Mouse (Mus musculus) embryonic facial prominence, embryonic 15.5 days (tissue): ENCODE data around the gene Adam19. TPM values are rescaled to one million over a fixed set of nuclear protein-coding genes. Genes with fewer than 3 reads are reported as not detected.
"Not testable (repeated sequence)": the region's sequence is repeated elsewhere in the genome, so short reads cannot be mapped to it uniquely, and the experiment has no call there.

Experiments
- ATAC-seq: fragments of 200-750 bp; cut with Nextera tagmentation; 2 replicates; pipeline ENCODE4 v1.8.0; 2017; ENCODE audit warnings: low read depth, moderate TSS enrichment; ENCODE audit not compliant: insufficient number of reproducible peaks, low FRiP score, low TSS enrichment
- H3K27ac ChIP-seq: fragments of 300-500 bp; sonication (generic); replicated peaks from 2 replicates; pipeline ENCODE4 v1.5.1; 2015; ENCODE audit warnings: mild to moderate bottlenecking, inconsistent platforms
- H3K27me3 ChIP-seq: fragments of 300-500 bp; sonication (generic); 2 replicates; pipeline ENCODE4 v1.6.1; 2015; ENCODE audit warnings: inconsistent platforms
- H3K36me3 ChIP-seq: fragments of 300-500 bp; sonication (generic); 2 replicates; pipeline ENCODE4 v1.6.1; 2015; ENCODE audit warnings: mild to moderate bottlenecking, inconsistent platforms
- H3K4me1 ChIP-seq: fragments of 300-500 bp; sonication (generic); 2 replicates; pipeline ENCODE4 v1.6.1; 2015; ENCODE audit warnings: inconsistent platforms
- H3K4me2 ChIP-seq: fragments of 300-500 bp; sonication (generic); replicated peaks from 2 replicates; pipeline ENCODE4 v1.6.1; 2015; ENCODE audit warnings: mild to moderate bottlenecking, inconsistent platforms
- H3K4me3 ChIP-seq: fragments of 300-500 bp; sonication (generic); replicated peaks from 2 replicates; pipeline ENCODE4 v1.5.1; 2015; ENCODE audit warnings: mild to moderate bottlenecking, inconsistent platforms
- H3K9ac ChIP-seq: fragments of 300-500 bp; sonication (generic); 2 replicates; pipeline ENCODE4 v1.6.1; 2015; ENCODE audit warnings: inconsistent platforms
- H3K9me3 ChIP-seq: fragments of 300-500 bp; sonication (generic); replicated peaks from 2 replicates; pipeline ENCODE4 v1.6.1; 2016; ENCODE audit warnings: inconsistent platforms
- WGBS: fragments of 180-500 bp; shearing (Covaris S2); methylation state at CpG from one replicate; pipeline ENCODE4 v1.1.7; 2015; 5-methylcytosine and 5-hydroxymethylcytosine counted together
- polyA plus RNA-seq: library from polyadenylated mRNA; unstranded; fragments of >200 nt; fragmentation: Nextera tagmentation; extraction: Ambion mirVana; gene quantifications from 2 replicates; pipeline ENCODE4 v1.2.1, GENCODE M21; 2015

Gene Adam19
- polyA plus RNA-seq, 1 experiment from 2014 or later, result 13.4 TPM

DNA sequence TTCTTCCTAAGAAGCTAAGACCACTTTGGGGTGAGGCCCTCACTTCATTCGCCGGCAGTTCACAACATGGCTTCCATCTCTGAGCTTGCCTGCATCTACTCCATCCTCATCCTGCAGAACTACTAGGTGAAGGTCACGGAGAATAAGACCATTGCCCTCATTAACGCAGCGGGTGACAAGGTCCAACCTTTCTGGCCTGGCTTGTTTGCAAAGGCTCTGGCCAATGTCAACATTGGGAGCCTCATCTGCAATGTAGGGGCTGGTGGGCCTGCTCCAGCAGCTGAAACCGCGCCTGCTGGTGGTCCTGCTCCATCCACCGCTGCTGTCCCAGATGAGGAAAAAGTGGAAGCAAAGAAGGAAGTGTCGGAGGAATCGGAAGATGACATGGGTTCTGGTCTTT, 19.4 kb upstream of the Adam19 start:
- no peaks in the 10 kb centered on the region for H3K4me1 ChIP-seq
- H3K9me3 ChIP-seq, result no peaks in the 10 kb centered on the region
- H3K36me3 ChIP-seq, result no peaks in the 10 kb centered on the region
- no peak overlapping the region for H3K27ac ChIP-seq
- ATAC-seq, result no peak
- 95% methylated on average over 10 of the region's 10 CpGs for WGBS
- no peak overlapping the region for H3K4me2 ChIP-seq
- H3K4me3 ChIP-seq, result no peak overlapping the region
- no peaks in the 10 kb centered on the region for H3K27me3 ChIP-seq
- no peak overlapping the region for H3K9ac ChIP-seq

DNA sequence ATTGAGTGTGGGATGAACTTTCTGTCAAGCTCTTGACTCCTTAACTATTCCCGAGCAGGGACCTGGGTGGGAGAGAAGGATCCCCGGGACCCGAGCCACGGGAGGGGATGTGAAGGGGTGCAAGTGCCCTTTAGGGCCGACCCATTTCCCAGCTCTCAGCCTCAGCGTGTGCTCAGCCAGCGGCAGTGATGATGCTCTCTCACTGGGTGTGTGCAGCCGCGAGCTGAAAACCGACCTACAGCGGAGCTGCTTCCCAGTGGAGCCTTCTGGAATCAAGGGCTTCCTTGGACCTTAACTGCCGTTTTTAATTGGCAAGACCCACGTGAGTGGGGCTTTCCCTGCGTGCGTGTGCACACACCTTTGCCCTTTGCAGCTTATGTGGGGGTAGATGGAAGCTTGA, 16.9 kb upstream of the Adam19 start:
- Histone ChIP-seq H3K9ac (no peak overlapping the region), H3K4me1 (no peaks in the 10 kb centered on the region), H3K27ac (no peak overlapping the region), H3K4me3 (no peak overlapping the region), H3K36me3 (no peaks in the 10 kb centered on the region), H3K27me3 (no peaks in the 10 kb centered on the region), H3K9me3 (no peaks in the 10 kb centered on the region), H3K4me2 (no peak overlapping the region)
- WGBS, result 74% methylated on average over 15 of the region's 15 CpGs
- no peak for ATAC-seq

DNA sequence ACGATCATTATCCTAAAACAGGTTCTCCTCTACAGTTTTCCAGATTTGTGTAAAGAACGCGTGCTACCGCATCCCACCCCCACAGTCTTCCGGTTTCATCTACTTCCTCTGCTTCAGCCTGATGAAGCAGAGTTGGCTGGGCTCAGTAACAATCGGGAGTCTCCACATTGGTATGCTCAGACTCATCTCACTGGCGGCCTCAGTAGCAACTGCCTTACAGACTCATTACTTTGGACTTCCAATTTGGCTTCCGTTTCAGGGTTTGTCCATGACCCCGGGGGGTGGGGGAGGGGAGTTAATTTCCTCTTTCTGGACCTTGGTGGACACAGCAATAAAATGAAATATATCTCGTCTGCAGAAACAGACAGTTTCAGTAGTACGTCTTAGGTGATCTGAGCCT, 16.5 kb upstream of the Adam19 start:
- Histone ChIP-seq H3K4me2 (no peak overlapping the region), H3K36me3 (no peaks in the 10 kb centered on the region), H3K9me3 (no peaks in the 10 kb centered on the region), H3K4me3 (no peak overlapping the region), H3K27ac (no peak overlapping the region), H3K9ac (no peak overlapping the region), H3K27me3 (no peaks in the 10 kb centered on the region), H3K4me1 (no peaks in the 10 kb centered on the region)
- ATAC-seq, result no peak
- WGBS, result 40% methylated on average over 11 of the region's 11 CpGs

DNA sequence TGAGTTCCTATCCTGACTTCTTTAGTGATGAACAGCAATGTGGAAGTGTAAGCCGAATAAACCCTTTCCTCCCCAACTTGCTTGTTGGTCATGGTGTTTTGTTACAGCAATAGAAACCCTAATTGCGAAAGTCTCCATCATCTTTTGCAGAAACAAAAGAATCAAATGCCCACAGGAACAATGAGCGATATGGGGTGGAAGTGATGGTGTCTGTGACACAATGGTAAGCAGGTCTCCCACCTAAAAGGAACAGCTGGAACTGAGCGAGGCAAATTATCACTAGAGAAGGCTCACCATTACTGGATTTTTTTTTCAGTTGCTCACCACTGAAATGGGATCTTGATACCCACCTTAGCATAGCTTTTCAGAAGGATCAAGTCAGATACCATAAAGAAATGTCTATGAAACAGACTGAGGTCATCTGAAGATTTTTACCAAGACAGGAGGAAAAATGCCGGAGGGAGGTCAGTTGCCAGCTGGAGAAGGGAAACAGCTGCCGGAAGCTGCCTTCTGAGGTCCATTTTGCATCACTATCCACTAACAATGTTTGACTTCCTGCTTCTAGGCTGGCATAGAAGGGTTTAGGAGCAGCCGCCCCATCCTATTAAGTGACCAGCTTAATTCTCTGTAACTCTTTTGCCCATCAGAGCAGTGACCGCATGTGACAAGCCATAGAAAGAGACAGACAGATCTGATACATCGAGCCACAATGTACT, 14.8 kb upstream of the Adam19 start:
- H3K9ac ChIP-seq, result no peak overlapping the region
- no peak overlapping the region for H3K27ac ChIP-seq
- no peak overlapping the region for H3K4me2 ChIP-seq
- H3K27me3 ChIP-seq, result no peaks in the 10 kb centered on the region
- no peak overlapping the region for H3K4me3 ChIP-seq
- no peaks in the 10 kb centered on the region for H3K4me1 ChIP-seq
- ATAC-seq, result no peak
- no peaks in the 10 kb centered on the region for H3K36me3 ChIP-seq
- H3K9me3 ChIP-seq, result no peaks in the 10 kb centered on the region
- 79% methylated on average over 9 of the region's 9 CpGs for WGBS

DNA sequence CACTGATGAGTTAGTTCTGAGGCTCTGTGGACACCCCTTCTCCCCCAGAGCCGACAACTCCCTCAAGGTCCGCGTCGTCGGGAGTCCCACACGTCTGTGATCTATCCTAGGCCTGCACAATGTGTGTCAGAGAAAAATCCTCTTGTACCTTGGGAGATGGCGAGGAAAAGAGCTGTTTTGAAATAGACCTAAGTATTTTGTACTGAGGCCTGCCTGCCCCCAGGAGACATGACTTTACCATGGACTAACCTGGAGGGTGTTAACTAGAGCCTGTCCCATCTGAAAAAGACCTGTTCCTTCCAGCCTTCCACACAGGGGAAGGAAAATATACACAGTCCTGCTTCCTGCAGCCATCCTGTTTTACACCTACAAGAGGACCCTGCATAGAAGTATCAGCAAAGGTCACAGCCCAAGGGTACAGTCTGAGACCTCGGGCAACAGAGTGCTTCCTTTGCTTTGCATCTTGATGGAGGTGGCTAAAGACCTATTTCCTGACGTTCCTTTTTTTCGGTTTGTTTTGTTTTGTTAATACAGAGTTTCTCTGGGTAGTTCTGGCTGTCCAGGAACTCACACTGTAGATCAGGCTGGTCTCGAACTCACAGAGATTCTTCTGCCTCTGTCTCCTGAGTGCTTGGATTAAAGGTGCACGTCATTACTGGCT, 14.1 kb upstream of the Adam19 start:
- Histone ChIP-seq H3K9ac (no peak overlapping the region), H3K36me3 (no peaks in the 10 kb centered on the region), H3K4me1 (no peaks in the 10 kb centered on the region), H3K27me3 (no peaks in the 10 kb centered on the region), H3K9me3 (no peaks in the 10 kb centered on the region), H3K4me2 (no peak overlapping the region), H3K27ac (no peak overlapping the region), H3K4me3 (no peak overlapping the region)
- ATAC-seq, result no peak
- WGBS, result 72% methylated on average over 12 of the region's 12 CpGs

DNA sequence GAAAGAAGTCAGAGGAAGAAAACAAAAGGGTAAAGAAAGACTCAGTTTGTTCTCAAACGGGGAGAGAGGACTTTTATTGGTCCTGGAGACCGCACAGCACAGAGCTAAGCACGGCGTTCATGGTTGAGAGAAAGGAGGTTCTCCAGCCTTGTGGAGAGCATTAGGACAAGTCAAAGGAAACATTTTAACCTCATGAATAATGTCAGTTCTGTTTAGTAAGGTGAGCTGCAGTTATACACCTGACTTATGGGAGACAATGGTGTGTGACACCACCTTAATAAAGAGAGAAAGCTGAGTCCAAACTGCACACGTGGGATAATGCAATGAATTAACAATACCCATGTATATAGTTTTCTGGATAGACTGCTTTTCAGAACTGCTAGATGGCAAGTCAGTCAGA, 11.0 kb upstream of the Adam19 start:
- H3K9me3 ChIP-seq, result no peaks in the 10 kb centered on the region
- no peak overlapping the region for H3K27ac ChIP-seq
- H3K36me3 ChIP-seq, result no peaks in the 10 kb centered on the region
- H3K4me2 ChIP-seq, result no peak overlapping the region
- no peak for ATAC-seq
- H3K27me3 ChIP-seq, result no peaks in the 10 kb centered on the region
- 83% methylated on average over 5 of the region's 5 CpGs for WGBS
- no peak overlapping the region for H3K9ac ChIP-seq
- no peak overlapping the region for H3K4me3 ChIP-seq
- H3K4me1 ChIP-seq, result no peaks in the 10 kb centered on the region

DNA sequence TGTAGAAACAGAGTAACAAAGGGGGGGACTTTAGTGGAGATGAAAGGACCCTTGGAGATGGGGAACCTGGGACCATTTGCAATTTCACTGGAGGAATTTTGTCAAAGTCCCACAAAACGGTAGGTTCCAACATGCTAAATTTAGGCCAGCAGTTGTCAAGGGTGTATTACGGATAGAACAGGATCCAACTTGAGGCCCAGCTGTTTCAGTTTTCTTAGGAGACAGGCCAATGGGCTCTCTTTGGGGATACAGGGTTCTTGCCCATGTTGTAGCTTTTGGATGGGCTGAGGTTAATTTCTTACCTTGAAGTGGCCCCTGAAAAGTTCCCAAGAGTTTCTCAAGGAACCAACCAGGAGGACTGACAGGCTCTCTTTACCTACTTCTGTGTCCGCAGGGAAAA, 8.5 kb upstream of the Adam19 start:
- Histone ChIP-seq H3K4me3 (no peak overlapping the region), H3K9me3 (no peaks in the 10 kb centered on the region), H3K9ac (no peak overlapping the region), H3K4me1 (no peaks in the 10 kb centered on the region), H3K27me3 (no peaks in the 10 kb centered on the region), H3K36me3 (no peaks in the 10 kb centered on the region), H3K27ac (no peak overlapping the region), H3K4me2 (no peak overlapping the region)
- no peak for ATAC-seq
- WGBS, result 77% methylated on average over 3 of the region's 3 CpGs

DNA sequence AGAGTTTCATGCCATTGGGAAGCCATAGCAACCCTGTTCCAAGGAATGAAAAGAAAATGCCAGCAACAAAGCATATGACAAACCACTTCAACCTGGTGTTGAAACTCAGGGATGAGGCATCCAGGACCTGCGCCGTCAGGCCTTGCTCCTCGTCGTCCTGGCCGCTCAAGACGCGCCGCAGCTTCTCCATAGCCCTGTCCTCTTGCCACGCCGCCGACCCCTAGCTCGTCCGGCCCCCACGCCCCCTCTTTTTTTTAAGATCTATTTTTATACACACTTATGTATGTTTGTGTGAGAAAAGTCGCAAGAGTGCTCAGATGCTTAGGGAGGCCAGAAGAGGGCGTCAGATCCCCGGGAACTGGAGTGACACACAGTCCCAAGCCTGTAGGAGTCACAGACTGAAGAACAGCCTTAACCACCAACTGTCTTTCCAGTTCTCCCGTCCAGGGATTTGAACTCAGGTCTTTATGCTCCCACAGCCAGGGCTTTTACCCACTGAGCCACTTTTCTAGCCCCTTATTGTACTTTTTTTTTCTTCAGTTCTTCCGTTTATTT, 3.6 kb upstream of the Adam19 start, which contains the start of gene Gm12166:
Gene Gm12166 (minus strand): TSS at position 217 of the 555 bp plus-strand sequence.
- WGBS, result 35% methylated on average over 19 of the region's 19 CpGs
- not testable (repeated sequence) for H3K27me3 ChIP-seq, H3K9ac ChIP-seq, H3K4me1 ChIP-seq, H3K4me2 ChIP-seq, H3K9me3 ChIP-seq, H3K4me3 ChIP-seq, H3K36me3 ChIP-seq, ATAC-seq, H3K27ac ChIP-seq

DNA sequence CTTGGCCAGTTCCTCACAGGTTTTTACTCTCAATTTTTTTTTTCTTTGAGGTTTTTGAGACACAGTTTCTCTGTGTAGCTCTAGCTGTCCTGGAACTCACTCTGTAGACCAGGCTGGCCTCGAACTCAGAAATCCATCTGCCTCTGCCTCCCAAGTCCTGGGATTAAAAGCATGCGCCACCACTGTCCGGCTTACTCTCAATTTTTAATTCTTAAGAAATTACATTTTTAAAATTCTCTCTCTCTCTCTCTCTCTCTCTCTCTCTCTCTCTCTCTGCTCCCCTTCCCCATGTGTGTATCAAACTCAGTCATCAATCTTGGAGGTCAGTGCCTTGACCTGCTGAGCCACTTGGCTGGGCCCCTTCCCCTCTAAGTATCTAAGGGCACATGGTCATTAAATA, 2.3 kb upstream of the Adam19 start:
- H3K36me3 ChIP-seq, H3K27me3 ChIP-seq, H3K9ac ChIP-seq, H3K9me3 ChIP-seq, H3K27ac ChIP-seq, H3K4me2 ChIP-seq, H3K4me3 ChIP-seq, ATAC-seq: not testable (repeated sequence)
- H3K4me1 ChIP-seq, result peaks cover 12% of the 10 kb centered on the region
- 86% methylated on average over 3 of the region's 3 CpGs for WGBS

DNA sequence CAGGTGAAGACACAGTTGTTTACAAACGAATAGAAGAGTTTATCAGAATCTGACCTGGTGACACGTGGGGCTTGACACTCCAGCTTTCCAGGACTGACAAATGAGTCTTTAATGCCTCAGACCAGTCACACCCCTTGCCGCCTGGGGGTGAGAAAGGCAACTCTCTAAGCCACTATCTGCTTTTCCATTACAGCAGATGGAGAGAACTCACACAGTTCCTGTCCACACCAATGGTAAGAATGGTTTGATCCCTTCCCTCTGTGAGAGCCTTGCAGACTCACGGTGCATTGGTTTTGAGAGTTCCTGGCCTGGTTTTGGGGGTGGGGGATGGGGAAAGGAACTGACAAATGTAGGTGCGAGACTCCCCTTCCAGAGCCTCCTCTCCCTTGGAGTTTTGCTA, 1.5 kb upstream of the Adam19 start:
- no peak overlapping the region for H3K9ac ChIP-seq
- no peaks in the 10 kb centered on the region for H3K36me3 ChIP-seq
- H3K4me1 ChIP-seq, result peaks cover 12% of the 10 kb centered on the region
- WGBS, result 58% methylated on average over 5 of the region's 5 CpGs
- no peaks in the 10 kb centered on the region for H3K9me3 ChIP-seq
- no peak overlapping the region for H3K4me3 ChIP-seq
- no peak overlapping the region for H3K27ac ChIP-seq
- H3K27me3 ChIP-seq, result no peaks in the 10 kb centered on the region
- H3K4me2 ChIP-seq, result no peak overlapping the region
- ATAC-seq, result no peak

DNA sequence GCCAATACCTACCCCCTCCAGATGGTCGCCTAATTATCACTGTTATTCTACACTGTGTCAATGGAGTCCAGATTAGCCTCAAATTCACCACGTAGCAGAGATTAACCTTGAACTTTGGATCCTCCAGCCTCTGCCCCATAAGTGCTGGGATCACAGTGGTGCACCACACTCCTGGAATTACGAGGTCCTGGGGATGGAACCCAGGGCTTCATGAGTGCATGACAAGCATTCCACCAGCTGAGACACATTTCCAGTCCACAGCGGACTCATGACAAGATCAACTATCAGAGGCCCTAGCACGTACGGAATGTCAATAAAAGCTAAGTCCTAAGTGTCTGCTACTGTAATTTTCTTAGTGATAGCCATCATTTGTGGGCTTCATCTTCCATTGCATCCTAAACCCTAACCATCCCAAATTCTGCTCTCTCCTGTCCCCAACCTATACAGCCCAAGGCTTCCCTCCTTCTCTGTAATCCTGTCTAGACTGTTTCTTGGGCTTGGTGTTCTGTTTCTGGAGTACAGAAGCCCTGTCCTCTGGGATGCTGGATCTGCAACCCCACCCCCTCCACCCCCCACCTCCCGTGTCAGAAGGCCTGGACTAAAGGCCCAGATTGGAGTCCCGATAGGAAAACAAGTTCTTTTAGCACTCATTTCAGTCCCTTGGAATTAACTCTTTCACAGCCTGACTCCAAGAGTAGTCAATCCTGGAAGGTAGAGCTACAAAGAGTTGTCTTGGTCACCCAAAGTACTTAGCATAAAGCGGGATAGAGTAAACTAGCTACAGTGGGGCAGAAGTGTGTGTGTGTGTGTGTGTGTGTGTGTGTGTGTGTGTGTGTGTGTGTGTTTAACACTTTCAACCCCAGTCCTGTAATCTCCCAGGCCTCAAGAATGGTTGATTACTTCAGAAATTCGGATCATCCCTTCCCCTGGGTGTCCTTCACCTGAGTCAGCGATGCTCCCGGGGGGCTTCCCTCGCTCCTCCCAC, 589 bp upstream of the Adam19 start:
- 0 out of 2 replicates have a peak, but pooled peaks have one; percentile 12 for ATAC-seq
- Histone ChIP-seq H3K4me3 (peak overlapping the region; percentile 63), H3K9me3 (no peaks in the 10 kb centered on the region), H3K9ac (no peak overlapping the region), H3K4me2 (peak overlapping the region; percentile 72), H3K4me1 (peaks cover 12% of the 10 kb centered on the region), H3K27ac (peak overlapping the region; percentile 82), H3K36me3 (no peaks in the 10 kb centered on the region), H3K27me3 (no peaks in the 10 kb centered on the region)
- WGBS, result 30% methylated on average over 13 of the region's 13 CpGs
